Mouse (Mus musculus) gastrocnemius, adult 18-20 months (tissue): Measurements from ENCODE around the gene Rad23b. TPM values are rescaled to one million over a fixed set of nuclear protein-coding genes. Genes with fewer than 3 reads are reported as not detected.
A peak's percentile ranks its signal among the peaks of the same experiment; 100 is the strongest.
"Not testable (repeated sequence)": the region's sequence is repeated elsewhere in the genome, so short reads cannot be mapped to it uniquely, and the experiment has no call there.

Experiments used
- DNase-seq: peaks from one replicate; pipeline ENCODE4 v3.0.0; 2021; ENCODE audit warnings: low spot score
- total RNA-seq, 2 experiments: library from RNA; stranded (reverse); gene quantifications; 2 replicates each; pipeline ENCODE4 v1.2.3; 2021

Gene Rad23b
- total RNA-seq, 2 experiments from 2014 or later: 116 to 126 TPM

DNA sequence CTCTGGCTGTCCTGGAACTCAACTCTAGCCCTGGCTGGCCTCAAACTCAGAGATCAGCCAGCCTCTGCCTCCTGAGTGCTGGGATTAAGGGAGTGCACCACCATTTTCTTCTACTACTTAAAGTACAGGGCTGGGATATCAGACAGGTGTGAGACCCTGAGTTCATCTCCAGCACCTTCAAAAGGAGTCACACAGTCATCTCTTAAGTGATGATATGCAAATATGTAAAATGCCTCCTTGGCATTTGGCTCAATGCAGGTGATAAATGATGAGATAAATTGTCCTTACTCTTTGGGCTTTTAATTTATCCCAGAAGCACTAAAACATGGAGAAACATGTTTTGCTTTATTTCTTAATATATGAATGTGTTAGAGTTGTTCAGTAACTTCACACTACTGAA lies 2.0 kb downstream of the Rad23b start:
- DNase-seq: no peak

DNA sequence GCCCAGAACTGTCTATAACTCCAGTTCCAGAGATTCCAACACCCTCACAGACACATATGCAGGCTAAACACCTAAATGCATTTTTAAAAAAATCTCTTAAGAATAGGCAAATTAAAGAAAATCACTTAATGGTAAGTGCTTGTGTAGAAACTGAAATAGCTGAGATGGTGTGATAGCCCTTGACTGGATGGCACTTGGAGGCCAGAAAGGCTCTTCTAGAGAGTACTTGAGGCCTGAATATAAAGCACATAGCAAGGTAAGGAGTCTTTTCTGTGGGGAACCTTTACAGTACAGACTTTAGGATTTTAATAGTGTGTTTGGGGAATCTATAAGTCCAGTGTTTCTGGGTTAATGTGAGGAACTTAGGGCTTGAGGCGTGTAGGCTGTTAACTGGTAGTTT lies 4.2 kb downstream of the Rad23b start:
- DNase-seq: no peak

DNA sequence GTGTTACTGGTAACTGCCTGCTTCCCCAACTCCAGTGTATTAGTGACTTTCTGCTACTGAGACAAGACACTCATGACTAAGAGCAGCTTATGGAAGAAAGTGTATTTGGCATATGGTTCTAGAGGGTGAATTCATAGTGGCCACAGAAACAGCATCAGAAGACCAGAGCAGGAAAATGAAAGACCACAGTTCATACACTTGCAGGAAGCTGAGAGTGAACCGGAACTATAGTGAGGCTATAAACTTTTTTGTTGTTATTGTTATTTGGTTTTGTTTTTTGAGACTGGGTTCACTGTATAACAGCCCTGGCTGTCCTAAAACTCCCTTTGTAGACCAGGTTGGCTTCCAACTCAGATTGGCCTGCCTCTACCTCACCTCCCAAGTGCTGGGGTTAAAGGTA lies 6.0 kb downstream of the Rad23b start:
- no peak for DNase-seq

DNA sequence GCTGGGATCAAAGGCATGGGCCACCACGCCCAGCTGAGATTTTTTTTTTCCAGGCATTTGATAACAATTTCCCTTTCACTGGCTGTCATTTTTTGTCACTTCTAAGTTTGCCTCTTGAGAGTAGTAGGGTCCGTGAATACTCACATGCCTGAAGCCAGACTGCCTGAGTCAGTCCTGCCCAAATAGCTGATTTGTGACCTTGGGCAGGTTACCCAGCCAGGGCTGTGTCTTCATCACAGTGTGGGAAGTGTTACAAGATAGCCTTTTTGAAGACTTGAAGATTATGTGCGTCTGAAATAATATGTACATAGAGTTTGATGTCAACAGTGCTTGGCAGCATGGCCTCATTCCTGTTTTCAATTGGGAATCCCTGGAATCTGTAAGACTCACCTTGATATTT lies 6.9 kb downstream of the Rad23b start:
- DNase-seq: peak; percentile 11

DNA sequence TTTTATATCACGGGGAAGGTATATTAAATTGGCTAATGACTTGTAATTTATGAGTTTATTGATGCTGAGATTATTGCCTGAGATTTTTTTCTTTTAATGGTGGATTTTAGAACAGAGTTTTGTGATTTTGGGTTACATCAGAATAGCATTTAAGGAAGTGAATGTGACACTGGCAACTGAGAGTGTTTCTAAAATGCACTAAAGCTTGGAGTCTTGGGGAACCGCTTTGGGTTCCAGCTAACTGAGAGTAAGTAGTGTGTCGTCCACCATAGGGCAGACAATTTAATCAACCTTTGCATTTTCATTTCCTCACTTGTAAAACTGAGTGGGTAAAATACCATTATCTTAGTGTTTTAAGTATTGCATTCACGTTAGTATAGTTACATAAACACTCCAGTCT lies 14.0 kb downstream of the Rad23b start:
- no peak for DNase-seq

DNA sequence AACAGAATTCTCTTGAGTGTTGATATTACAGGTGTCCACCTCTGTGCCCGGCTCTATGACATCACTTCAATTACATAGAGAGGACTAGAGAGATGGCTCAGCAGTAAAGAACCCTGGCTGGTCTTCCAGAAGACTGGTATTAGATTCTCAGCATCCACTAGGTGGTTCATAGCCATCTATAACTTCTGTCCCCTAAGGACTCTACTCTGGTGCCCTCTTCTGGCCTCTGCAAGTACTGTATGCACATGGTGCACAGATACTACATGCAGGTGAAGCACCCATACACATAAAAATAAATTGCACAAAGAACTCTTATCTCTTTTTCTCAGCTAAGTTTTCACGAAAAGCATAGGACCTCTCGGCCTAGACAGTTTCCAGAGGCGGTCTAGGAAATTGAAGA lies 14.5 kb downstream of the Rad23b start:
- no peak for DNase-seq

DNA sequence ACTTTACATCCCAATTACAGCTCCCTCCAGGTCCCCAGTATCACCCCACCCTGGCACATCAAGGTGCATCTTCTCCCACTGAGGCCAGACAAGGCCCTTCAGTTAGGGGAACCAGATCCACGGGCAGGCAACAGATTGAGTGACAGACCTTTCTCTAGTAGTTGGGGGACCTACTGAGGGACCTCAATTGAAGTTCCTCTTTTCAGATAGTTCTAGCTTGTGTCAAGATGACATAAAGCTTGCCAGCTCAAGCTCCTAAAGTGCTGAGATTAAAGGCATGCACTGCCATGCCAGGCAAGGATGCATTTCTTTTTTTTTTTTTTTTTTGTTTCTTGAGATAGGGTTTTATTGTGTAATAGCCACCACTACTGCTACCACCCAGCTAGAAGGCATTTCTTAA lies 16.2 kb downstream of the Rad23b start:
- no peak for DNase-seq

DNA sequence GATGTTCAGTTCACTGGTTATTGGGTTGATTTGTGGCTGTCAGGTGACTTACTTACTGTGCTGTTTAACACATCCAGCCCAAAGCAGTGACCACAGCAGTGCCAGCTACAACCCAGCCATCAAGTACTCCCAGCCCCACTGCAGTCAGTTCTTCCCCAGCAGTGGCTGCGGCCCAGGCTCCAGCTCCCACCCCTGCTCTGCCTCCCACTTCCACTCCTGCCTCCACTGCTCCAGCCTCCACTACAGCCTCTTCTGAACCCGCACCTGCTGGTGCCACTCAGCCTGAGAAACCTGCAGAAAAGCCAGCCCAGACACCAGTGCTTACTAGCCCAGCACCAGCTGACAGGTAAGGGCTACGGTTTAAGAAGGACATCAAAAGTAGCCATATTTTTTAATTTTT lies 20.3 kb downstream of the Rad23b start:
- no peak for DNase-seq

DNA sequence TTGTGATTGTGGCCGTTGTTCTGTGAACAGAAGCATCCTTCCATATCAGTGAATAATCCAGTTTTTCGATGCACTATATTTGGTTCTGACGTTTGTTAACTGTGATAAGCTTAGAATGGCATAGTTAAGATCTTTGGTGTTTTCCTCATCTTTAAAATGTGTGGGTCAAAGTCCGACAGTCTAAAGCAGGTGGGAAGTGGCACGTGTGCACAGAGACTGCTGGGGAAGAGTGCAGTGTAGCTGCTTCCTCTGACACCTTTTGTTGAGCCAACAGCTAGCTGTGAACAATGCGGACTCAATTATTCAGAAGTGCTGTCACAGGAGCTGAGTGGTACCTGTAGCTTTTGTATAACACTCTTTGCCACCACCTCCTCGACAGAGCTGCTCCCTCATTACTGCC lies 21.5 kb downstream of the Rad23b start:
- no peak for DNase-seq

DNA sequence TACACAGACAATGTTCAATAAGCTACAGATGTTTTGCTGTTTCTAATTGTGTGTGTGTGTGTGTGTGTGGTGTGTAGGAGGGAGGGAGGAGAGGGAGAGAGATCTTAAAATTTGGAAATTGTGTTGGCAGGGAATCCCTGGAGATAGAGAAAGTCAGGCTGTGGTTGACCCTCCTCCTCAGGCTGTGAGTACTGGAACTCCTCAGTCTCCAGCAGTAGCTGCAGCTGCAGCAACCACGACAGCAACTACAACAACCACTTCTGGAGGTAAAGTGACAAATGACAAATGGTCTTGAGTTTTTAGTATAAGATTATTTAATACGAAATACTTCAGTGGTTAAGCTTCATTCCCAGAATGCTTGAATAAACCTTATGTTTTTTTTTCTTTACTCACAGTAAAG lies 32.5 kb downstream of the Rad23b start:
- no peak for DNase-seq

DNA sequence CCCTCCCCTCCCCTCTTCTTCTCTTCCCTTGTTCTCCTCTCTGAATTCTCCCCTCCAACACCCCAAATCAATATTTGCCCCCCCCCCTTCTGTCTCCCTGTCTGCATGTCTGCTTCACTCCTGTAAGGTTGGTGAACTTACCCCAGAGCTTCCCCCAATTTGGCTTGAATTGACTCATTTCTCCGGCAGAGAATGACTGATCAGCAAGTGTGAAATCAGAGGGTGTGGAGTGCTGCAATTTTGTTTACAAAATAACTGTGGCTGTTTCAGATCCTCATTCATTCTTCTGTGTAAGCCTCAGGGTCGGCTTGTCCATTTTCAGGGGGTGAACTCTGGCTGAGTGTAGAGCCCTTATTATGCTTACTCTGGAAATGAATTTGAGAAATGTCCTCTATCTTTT lies 36.9 kb downstream of the Rad23b start:
- no peak for DNase-seq

DNA sequence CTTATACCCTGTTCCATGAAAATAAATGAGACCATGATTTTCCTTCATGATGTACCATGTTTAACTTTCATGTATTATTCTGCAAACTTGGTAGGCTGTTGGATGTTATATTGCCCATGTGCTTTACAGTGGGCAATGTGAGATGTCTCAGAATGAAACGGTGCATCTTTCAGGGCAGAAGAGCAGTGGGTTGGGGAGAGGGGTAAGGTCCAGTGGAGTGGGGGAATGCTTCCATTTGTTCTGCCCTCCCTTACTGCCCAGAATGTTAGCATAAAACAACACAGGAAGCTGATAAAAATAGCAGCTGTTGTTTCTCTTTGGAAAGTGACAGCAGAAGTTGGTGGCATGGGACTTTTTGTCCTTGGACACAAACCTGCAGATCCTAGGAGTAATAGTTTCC lies 41.6 kb downstream of the Rad23b start:
- DNase-seq: no peak

DNA sequence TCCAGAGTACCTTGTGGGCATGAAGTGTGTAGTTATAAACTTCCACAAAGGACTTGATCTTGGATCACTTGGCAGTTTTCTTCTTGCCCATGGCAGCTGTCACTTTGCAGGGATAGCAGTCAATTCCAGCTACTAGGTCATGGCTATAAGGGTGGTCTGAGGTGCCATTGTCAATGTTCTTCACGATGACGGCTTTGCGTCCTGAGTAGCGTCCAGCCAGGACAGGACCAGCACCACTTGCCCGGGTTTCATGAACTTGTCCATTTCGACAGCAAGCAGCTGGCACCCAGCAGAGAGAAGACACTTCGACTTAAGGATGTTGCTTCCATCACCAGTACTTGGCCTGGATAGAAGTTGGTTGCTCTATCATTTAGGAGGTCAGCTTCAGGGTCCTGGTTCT lies 42.6 kb downstream of the Rad23b start:
- no peak for DNase-seq

DNA sequence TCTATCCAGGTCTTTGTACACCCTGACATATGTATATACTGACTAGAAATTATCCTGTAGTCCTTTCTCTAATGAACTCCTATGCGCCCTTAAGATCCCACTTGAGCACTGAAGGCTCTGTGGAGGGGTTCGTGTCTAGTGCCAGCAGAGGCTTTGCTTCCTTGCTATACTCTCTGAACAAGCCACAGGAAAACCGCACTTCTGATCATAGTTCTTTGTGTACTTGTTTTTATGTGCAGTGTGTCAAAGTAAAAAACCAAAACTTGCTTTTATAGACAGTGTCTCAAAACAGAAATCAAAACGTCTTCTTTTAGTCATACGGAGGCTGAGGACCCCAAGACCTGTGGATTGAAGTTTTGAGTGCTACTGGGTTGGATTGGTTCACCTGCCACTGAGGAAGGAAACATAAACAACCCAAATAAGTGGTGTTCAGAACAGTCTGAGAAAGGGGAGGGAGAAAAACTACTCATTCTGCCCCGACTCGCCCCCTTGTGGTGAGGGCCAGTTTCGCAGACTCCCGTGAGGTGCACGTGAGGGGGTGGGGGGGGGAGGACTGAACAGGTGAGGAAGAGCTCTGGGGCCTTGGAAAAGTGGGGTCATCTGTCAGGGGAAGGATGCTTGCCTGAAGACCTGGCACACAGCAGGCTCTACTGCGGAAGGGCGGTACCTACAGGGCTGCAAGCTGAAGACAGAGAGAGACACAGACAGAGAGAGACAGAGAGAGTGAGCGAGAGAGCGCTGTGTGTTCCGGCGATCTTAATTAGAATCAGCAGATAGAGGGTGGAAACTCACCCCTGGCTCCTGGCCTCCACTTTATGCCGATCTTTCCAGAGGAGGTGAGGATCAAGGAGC lies 48.3 kb downstream of the Rad23b start:
- DNase-seq: peak; percentile 11

DNA sequence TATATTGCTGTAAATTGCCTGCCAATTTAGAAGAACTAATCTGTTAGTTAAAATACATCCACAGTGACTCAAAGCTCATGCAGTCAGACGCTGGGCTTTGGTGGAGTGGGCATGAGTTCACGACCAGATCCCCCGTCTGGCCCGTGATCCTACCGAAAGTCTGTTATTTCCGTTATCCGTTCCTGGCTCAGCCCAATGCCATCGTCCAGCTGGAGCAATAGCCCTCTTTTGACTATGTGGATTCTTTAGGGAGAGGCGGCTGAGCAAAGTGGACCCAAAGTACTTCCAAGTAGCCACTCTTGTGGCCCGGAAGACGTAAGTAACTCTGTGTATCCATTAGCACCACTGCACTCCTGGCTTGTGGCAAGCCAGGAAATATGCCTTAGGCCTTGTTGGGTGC lies 49.1 kb downstream of the Rad23b start:
- no peak for DNase-seq

DNA sequence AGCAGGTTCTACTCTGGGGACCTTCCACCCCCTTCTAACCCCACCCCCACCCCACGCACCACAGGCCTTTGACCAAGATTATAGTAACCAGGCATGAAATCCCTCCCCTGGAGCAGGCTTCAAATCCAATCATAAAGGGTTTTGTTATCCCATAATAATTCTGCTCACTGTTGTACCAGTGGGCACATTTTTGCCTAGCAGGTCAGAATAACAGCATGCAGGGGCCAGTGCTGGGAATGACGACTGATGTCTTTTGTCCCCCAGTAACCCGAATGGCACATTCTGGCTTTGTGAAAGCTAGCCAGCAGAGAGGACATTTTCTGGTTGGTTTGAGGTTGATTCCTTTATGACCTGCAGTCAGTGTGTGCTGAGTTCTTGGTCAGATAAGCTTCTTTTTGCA lies 55.5 kb downstream of the Rad23b start:
- no peak for DNase-seq

DNA sequence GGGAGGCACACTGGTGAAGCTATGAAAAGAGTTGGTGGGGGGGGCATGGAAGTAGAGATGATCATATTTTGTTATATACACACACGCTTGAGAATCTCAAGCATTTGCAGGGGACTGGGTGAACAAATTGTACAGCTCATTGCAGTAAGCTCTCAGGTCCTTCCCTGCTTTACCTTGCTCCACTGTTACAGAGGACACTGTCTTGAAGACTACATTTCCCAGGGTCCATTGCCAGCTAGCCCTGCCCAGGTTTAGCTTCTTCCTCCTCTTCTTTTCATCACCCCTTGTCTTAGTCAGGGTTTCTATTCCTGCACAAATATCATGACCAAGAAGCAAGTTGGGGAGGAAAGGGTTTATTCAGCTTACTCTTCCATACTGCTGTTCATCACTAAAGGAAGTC lies 56.7 kb downstream of the Rad23b start:
- no peak for DNase-seq

DNA sequence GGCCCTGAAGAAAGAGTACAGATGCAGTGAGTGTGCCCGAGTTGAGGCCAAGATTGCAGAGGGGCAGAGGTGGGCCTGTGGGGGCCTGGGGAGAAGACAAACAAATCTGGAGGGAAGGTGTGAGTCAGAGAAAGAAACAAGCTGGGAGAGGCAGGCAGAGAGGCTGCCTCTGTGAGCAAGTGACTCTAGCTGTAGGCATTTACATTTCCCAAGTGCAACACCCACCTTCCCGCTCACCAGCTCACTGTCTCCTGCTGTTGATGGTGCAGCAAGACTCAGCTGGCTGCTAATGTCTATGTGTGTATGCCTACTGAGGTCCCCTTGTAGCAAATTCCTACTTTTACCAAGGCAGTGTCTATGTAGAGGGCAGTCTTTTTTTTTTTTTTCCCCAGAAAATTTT lies 58.2 kb downstream of the Rad23b start:
- DNase-seq: no peak

DNA sequence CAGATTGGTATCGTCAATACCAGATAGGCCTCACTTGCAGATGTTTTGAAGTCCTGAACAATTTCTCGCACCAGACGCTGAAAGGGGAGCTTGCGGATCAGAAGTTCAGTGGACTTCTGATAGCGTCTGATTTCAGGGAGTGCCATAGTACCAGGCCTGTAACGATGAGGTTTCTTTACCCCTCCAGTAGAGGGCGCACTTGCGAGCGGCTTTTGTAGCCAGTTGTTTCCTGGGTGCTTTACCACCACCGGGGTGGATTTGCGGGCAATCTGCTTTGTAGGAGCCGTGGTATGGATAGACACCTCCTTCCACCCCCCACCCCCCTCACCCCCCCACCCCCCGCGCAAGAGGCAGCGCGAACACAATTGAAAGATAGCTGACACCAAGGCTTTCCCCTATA lies 59.2 kb downstream of the Rad23b start:
- no peak for DNase-seq

DNA sequence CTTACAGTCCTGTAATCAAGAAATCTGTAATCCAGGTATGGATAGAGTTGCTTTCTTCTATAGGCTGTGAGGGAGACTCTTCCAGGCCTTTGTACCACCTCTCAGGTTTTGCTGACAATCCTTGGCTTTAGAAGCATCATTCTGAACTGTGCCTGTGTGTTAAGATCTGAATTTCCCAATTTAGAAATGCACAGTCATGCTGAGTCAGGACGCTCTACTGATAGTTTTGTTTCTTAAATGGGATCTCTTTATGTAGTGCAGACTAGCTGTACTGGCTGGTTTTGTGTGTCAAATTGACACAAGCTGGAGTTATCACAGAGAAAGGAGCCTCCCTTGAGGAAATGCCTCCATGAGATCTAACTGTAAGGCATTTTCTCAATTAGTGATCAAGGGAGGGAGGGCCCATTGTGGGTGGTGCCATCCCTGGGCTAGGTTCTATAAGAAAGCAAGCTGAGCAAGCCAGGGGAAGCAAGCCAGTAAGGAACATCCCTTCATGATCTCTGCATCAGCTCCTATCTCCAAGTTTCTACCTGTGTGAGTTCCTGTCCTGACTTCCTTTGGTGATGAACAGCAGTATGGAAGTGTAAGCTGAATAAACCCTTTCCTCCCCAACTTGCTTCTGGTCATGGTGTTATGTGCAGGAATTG lies 59.9 kb downstream of the Rad23b start:
- DNase-seq: not testable (repeated sequence)

DNA sequence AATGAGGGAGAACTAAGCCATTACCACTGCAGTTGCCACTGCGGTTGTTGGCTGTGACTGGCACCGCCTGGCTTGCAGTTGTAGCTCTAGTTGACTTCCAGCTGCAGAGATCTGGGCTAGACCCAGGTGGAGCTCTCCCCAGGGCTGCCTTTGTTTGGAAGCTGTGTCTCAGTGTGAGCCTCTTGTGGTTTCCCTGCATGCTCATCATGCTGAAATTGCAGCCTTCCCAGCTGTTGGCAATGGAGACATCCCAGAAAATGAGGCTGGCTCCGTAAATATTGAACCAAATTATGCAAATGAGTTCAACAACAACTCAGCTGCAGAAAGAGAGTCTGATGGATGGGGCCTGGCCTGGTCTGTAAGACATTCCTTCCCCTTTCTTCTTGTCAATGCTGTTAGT lies 66.0 kb downstream of the Rad23b start:
- DNase-seq: no peak

DNA sequence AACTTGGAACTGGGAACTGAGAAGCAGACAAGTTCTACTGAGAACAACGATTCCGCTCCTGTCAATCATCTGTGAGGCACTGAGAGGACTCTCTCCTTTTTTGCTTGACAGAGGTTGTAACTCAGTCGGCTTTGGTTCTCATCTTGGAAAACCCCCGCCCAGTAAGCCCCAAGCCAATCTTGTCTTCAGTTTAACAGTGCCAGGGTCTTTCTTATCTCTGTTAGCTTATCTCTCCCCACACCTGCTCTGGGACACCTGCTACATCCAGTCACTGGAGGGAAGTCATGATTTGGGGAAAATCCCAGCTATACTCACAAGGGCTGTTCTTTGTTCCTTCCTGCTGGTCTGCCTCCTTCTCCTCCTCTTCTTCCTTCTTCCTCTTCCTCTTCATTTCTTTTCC lies 76.4 kb downstream of the Rad23b start:
- DNase-seq: no peak
